Mouse (Mus musculus) cerebellum, adult 9-10 months (tissue): ENCODE data around the gene Foxc1.

Experiments used
- DNase-seq: peaks from one replicate; pipeline ENCODE4 v3.0.0; 2022

The Foxc1 gene

GRCm38 (mm10) chr13:31806428-31806832, at the start of gene Foxc1:
Gene Foxc1 (plus strand): TSS chr13:31806633.
- no peak for DNase-seq

GRCm38 (mm10) chr13:31760411-31760810, 46.0 kb upstream of the Foxc1 start:
- no peak for DNase-seq

GRCm38 (mm10) chr13:31761057-31761456, 45.4 kb upstream of the Foxc1 start:
- no peak for DNase-seq

- no peak for DNase-seq
These were observed 42.0 kb upstream of the Foxc1 start for GRCm38 (mm10) chr13:31764419-31764818.

- DNase-seq = no peak
These were observed 40.9 kb upstream of the Foxc1 start for GRCm38 (mm10) chr13:31765564-31765963.

- DNase-seq = no peak
These were observed 33.6 kb upstream of the Foxc1 start for GRCm38 (mm10) chr13:31772882-31773281.

- DNase-seq = no peak
These were observed 30.7 kb upstream of the Foxc1 start for GRCm38 (mm10) chr13:31775762-31776161.

GRCm38 (mm10) chr13:31779281-31779981, 27.0 kb upstream of the Foxc1 start:
- no peak for DNase-seq

GRCm38 (mm10) chr13:31780299-31780698, 26.1 kb upstream of the Foxc1 start:
- no peak for DNase-seq

- no peak for DNase-seq
These were observed 24.4 kb upstream of the Foxc1 start for GRCm38 (mm10) chr13:31782063-31782462.

- no peak for DNase-seq
These were observed 21.7 kb upstream of the Foxc1 start for GRCm38 (mm10) chr13:31784757-31785156.

GRCm38 (mm10) chr13:31792480-31793132, 13.8 kb upstream of the Foxc1 start:
- peak; percentile 37 for DNase-seq

GRCm38 (mm10) chr13:31793163-31793562, 13.3 kb upstream of the Foxc1 start:
- DNase-seq = no peak

- DNase-seq = no peak
These were observed 9.1 kb upstream of the Foxc1 start for GRCm38 (mm10) chr13:31797346-31797745.

GRCm38 (mm10) chr13:31798075-31798474, 8.4 kb upstream of the Foxc1 start:
- no peak for DNase-seq

- peak; percentile 61 for DNase-seq
These were observed 5.6 kb upstream of the Foxc1 start for GRCm38 (mm10) chr13:31800581-31801576.

- no peak for DNase-seq
These were observed 4.6 kb upstream of the Foxc1 start for GRCm38 (mm10) chr13:31801703-31802305.

GRCm38 (mm10) chr13:31802447-31802846, 4.0 kb upstream of the Foxc1 start:
- DNase-seq = no peak

GRCm38 (mm10) chr13:31803166-31804093, 3.0 kb upstream of the Foxc1 start:
- DNase-seq = no peak

- no peak for DNase-seq
These were observed 1.9 kb upstream of the Foxc1 start for GRCm38 (mm10) chr13:31804571-31804970.

- DNase-seq = no peak
These were observed 504 bp upstream of the Foxc1 start for GRCm38 (mm10) chr13:31805831-31806427.
